Mouse (Mus musculus): ENCODE measurements at regions not wholly inside any gene's neighbourhood (a gene's known extent, or its start where the extent isn't known, plus 50 kb on each side); places are given as distances from the start of the nearest gene placed in this dataset.
"Not testable (repeated sequence)": the region's sequence is repeated elsewhere in the genome, so short reads cannot be mapped to it uniquely, and the experiment has no call there.

DNA sequence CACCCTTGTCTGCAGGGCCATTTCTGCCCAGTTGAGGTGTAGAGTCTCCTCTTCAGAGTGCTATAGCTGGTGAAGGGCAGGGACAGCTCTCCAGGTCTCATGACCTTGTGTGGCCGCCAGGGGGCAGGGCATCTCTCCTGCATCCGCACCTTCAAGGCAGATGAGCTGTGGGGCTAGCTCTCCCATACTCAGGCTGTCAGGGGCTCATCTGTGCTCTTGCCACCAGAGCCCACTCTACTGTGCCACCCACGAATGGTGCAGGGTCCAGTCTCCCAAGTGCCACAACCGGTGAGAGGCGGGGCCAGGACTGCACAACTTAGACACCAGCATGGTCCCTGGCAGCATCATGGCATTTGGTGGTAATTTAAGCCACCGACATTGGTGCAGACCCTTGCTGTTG is 111.3 kb downstream of the Syt10 start:
- DNase-seq (ENCODE audit: low spot score in 2 of 2): peak in 1 of 2 experiments; percentile 21
- intact Hi-C loops (cut with DNase I): loop anchor here (5.0 to 10.0 kb wide), 2 partner anchors 106 to 487 kb away; no protein-coding TSS in a partner anchor

GRCm38 (mm10) chr15:89724356-89724755 is 117.3 kb downstream of the Syt10 start:
- DNase-seq (ENCODE audit: low spot score in 2 of 2): no peak
- intact Hi-C loops (cut with DNase I): no loop called here

GRCm38 (mm10) chr15:89697221-89697620 is 105.5 kb upstream of the Rabl2 start:
- intact Hi-C loops (cut with DNase I): no loop called here
- no peak for DNase-seq (ENCODE audit: low spot score in 2 of 2)

DNA sequence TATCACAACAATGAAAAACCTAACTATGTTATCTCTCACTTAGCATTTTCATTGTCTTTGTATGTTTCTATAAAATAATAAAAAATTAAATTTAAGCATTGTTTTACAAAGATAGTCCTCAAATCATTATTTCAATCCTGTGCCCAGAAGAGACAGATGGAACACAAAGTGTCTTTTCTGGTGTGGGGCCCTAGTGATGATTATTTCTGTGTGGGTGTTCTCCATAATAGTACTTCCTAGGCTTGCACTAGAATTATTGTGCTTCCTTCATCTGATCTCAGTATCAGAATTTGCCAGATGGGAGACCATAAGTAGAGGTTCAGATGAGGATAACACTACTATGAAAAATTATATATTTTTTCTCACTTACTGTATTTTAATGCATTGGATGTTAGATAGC is 84.6 kb upstream of the Rabl2 start:
- DNase-seq (ENCODE audit: low spot score in 2 of 2): no peak
- intact Hi-C loops (cut with DNase I): no loop called here

- intact Hi-C loops (cut with DNase I); DNase-seq (ENCODE audit: low spot score in 2 of 2): not testable (repeated sequence)
These were observed 64.8 kb upstream of the Rabl2 start for GRCm38 (mm10) chr15:89656558-89656957.
